Comparison of ENCODE assay signal across 25 mouse cellular contexts in genomic region chr3:51810731-51811130, GRCm38 (mm10).
DNase-seq lines count a peak whose midpoint lies in the region; ATAC-seq and TF ChIP-seq lines count a peak whose summit lies in the region.
"Had no signal": no experiment of that assay in that cellular context is flagged by ENCODE, and none has a peak within 500 bp of the region (broad histone marks: within the 10 kb centered on the region; RNA-seq: fewer than 3 reads in every experiment).

No protein-coding gene starts in this region.

- no peak overlapping the region for H3K4me2 ChIP-seq in forebrain, postnatal 0 days (ENCODE audit: low read depth)
- H3K4me2 ChIP-seq in midbrain, embryonic 16.5 days (ENCODE audit: low read length) = no peak overlapping the region
- H3K4me2 ChIP-seq: embryonic facial prominence, embryonic 12.5 days; heart, embryonic 11.5 days; hindbrain, embryonic 15.5 days; limb, embryonic 15.5 days; neural tube, embryonic 15.5 days; stomach, embryonic 15.5 days had no signal

- no peak for DNase-seq in forebrain, embryonic 10.5 days (ENCODE audit: extremely low spot score, low spot score)
- DNase-seq in forebrain, postnatal 0 days = no peak
- peak; percentile 28 for DNase-seq in midbrain, embryonic 10.5 days (ENCODE audit: low spot score)
- DNase-seq in large intestine, adult 2 months (ENCODE audit: low read depth, low spot score) = peak; percentile 36
- peak; percentile 70 for DNase-seq in yolk sac, embryonic 10.5 days (ENCODE audit: low spot score)
- no peak for DNase-seq in lung, postnatal 4 days
- DNase-seq: adrenal gland, postnatal 14 days; cerebellum, adult 11-12 months; cerebellum, postnatal 14 days; heart, postnatal 10 days; kidney, adult 18-20 months; kidney, postnatal 14 days; right cerebral cortex, postnatal 14 days; thymus, adult 2 months had no signal

- peaks cover 16% of the 10 kb centered on the region for H3K27me3 ChIP-seq in forebrain, embryonic 10.5 days (ENCODE audit: poor library complexity, severe bottlenecking)
- H3K27me3 ChIP-seq in forebrain, postnatal 0 days (ENCODE audit: insufficient read depth, low read length) = no peaks in the 10 kb centered on the region
- no peaks in the 10 kb centered on the region; the same call in 1 of the 2 replicates for H3K27me3 ChIP-seq in midbrain, embryonic 10.5 days (ENCODE audit: low read depth, poor library complexity, severe bottlenecking)
- H3K27me3 ChIP-seq in midbrain, embryonic 16.5 days (ENCODE audit: control insufficient read depth, insufficient read depth, low read depth, low read length) = no peaks in the 10 kb centered on the region
- H3K27me3 ChIP-seq: CH12.LX; embryonic facial prominence, embryonic 12.5 days; hindbrain, embryonic 15.5 days; limb, embryonic 15.5 days; neural tube, embryonic 15.5 days; stomach, embryonic 15.5 days had no signal

- 82% methylated on average over 7 of the region's 7 CpGs for WGBS in forebrain, embryonic 10.5 days
- 62% methylated on average over 7 of the region's 7 CpGs for WGBS in forebrain, postnatal 0 days
- 74% methylated on average over 7 of the region's 7 CpGs for WGBS in midbrain, embryonic 10.5 days
- WGBS in midbrain, embryonic 16.5 days = 48% methylated on average over 7 of the region's 7 CpGs
- WGBS in large intestine, adult 2 months = 56% methylated on average over 7 of the region's 7 CpGs

- no peak overlapping the region for H3K9ac ChIP-seq in forebrain, postnatal 0 days
- no peak overlapping the region for H3K9ac ChIP-seq in midbrain, embryonic 16.5 days (ENCODE audit: low read depth, low read length)
- H3K9ac ChIP-seq: embryonic facial prominence, embryonic 12.5 days; hindbrain, embryonic 15.5 days; limb, embryonic 15.5 days; neural tube, embryonic 15.5 days; stomach, embryonic 15.5 days had no signal

- H3K4me3 ChIP-seq in forebrain, embryonic 10.5 days = no peak overlapping the region
- no peak overlapping the region for H3K4me3 ChIP-seq in forebrain, postnatal 0 days (ENCODE audit: low read depth, low read length)
- H3K4me3 ChIP-seq in midbrain, embryonic 10.5 days = no peak overlapping the region
- H3K4me3 ChIP-seq in midbrain, embryonic 16.5 days (ENCODE audit: low read depth, low read length) = no peak overlapping the region
- H3K4me3 ChIP-seq: embryonic facial prominence, embryonic 12.5 days; erythroblast, embryonic 14.5 days; hindbrain, embryonic 15.5 days; limb, embryonic 15.5 days; neural tube, embryonic 15.5 days; stomach, embryonic 15.5 days had no signal

- peak overlapping the region; percentile 51 for H3K27ac ChIP-seq in forebrain, embryonic 10.5 days
- H3K27ac ChIP-seq in forebrain, postnatal 0 days (ENCODE audit: low read depth, low read length) = no peak overlapping the region
- peak overlapping the region; percentile 80; the same call in 1 of the 2 replicates for H3K27ac ChIP-seq in midbrain, embryonic 10.5 days (replicated peaks)
- no peak overlapping the region for H3K27ac ChIP-seq in midbrain, embryonic 16.5 days (ENCODE audit: low read length)
- H3K27ac ChIP-seq: embryonic facial prominence, embryonic 12.5 days; limb, embryonic 15.5 days; stomach, embryonic 15.5 days had no signal

- H3K9me3 ChIP-seq in forebrain, embryonic 10.5 days = 0 out of 2 replicates have a peak, but pooled peaks cover 4% of the 10 kb centered on the region
- no peaks in the 10 kb centered on the region for H3K9me3 ChIP-seq in forebrain, postnatal 0 days (ENCODE audit: low read length)
- H3K9me3 ChIP-seq in midbrain, embryonic 10.5 days (replicated peaks) = no peaks in the 10 kb centered on the region
- H3K9me3 ChIP-seq in midbrain, embryonic 16.5 days (replicated peaks; ENCODE audit: control insufficient read depth, low read length, poor library complexity, severe bottlenecking) = no peaks in the 10 kb centered on the region
- H3K9me3 ChIP-seq: embryonic facial prominence, embryonic 12.5 days; hindbrain, embryonic 15.5 days; limb, embryonic 15.5 days; neural tube, embryonic 15.5 days; stomach, embryonic 15.5 days had no signal

- TF ChIP-seq CTCF in forebrain, postnatal 0 days (IDR thresholded peaks at IDR 0.05; ENCODE audit: low read depth) = no peak

- no peaks in the 10 kb centered on the region for H3K36me3 ChIP-seq in forebrain, embryonic 10.5 days (replicated peaks)
- H3K36me3 ChIP-seq in forebrain, postnatal 0 days (ENCODE audit: insufficient read depth) = no peaks in the 10 kb centered on the region
- no peaks in the 10 kb centered on the region for H3K36me3 ChIP-seq in midbrain, embryonic 10.5 days
- no peaks in the 10 kb centered on the region for H3K36me3 ChIP-seq in midbrain, embryonic 16.5 days (ENCODE audit: control insufficient read depth, insufficient read depth, low read length)
- H3K36me3 ChIP-seq: embryonic facial prominence, embryonic 12.5 days; hindbrain, embryonic 15.5 days; limb, embryonic 15.5 days; neural tube, embryonic 15.5 days; stomach, embryonic 15.5 days had no signal

- peaks cover 49% of the 10 kb centered on the region for H3K4me1 ChIP-seq in forebrain, embryonic 10.5 days
- H3K4me1 ChIP-seq in forebrain, postnatal 0 days (ENCODE audit: insufficient read depth) = peaks cover 13% of the 10 kb centered on the region; the same call in 1 of the 2 replicates
- peaks cover 38% of the 10 kb centered on the region for H3K4me1 ChIP-seq in midbrain, embryonic 10.5 days
- H3K4me1 ChIP-seq in midbrain, embryonic 16.5 days (ENCODE audit: control insufficient read depth, insufficient read depth, low read length) = peaks cover 23% of the 10 kb centered on the region

- no peak for ATAC-seq in forebrain, postnatal 0 days
- ATAC-seq in midbrain, embryonic 16.5 days = no peak
- ATAC-seq: forebrain, embryonic 14.5 days; lung, postnatal 0 days had no signal

Comparison
In these comparisons a context has a peak if more than half of its experiments do, and no peak if none do; other contexts are left out.
1. H3K27ac ChIP-seq: peak in forebrain, embryonic 10.5 days (single experiment) and midbrain, embryonic 10.5 days (single experiment); none in forebrain, postnatal 0 days (single experiment) and midbrain, embryonic 16.5 days (single experiment).
2. DNase-seq: peak in midbrain, embryonic 10.5 days (single experiment), large intestine, adult 2 months (single experiment) and yolk sac, embryonic 10.5 days (single experiment); none in forebrain, embryonic 10.5 days (single experiment), forebrain, postnatal 0 days (single experiment) and lung, postnatal 4 days (0 of 2).